In the genomic region with DNA sequence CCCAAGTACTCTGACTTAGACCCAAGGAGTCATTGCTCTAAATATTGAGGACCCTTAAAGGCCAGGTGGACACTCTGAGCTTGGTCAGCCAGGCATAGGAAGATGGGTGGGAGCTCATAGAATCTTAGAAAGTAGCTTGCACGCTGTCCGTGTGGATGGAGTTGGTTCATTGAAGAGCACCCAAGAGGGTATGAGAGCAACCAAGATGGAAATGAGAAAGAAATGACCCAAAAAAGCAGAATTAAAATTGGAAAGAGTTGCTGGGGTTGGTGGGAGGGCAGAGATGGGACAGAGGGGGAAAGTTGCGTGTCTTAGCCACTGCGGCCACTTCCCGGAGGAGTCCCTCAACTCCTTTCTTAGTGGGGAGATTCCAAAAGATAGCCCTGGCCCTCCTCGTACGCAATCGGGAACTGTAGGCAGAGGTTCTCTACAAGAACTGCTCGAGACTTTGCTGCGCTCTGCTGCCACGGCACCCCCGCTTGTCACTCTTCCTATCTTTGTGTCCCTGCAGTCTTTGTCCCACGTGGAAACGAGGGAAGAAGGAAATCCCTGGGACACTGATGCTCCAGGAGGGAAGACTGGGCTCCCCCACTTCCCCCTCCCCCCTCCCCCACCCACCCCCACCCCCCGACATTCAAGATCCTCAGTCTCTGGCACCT, we compare ENCODE assay signal across 10 mouse cellular contexts. TPM values are rescaled to one million over a fixed set of nuclear protein-coding genes. Genes with fewer than 3 reads are reported as not detected.
DNase-seq lines count a peak whose midpoint lies in the region; ATAC-seq and TF ChIP-seq lines count a peak whose summit lies in the region.
"Had no signal": no experiment of that assay in that cellular context is flagged by ENCODE, and none has a peak within 500 bp of the region (broad histone marks: within the 10 kb centered on the region; RNA-seq: fewer than 3 reads in every experiment).

No protein-coding gene starts in this region.

- H3ac ChIP-seq in myocyte (ENCODE audit: control insufficient read depth, insufficient read length), result peak overlapping the region; percentile 5

- no peak overlapping the region for H3K9ac ChIP-seq in heart, embryonic 15.5 days
- no peak overlapping the region for H3K9ac ChIP-seq in intestine, embryonic 14.5 days (ENCODE audit: low read length)

- H3K4me3 ChIP-seq in heart, embryonic 15.5 days, result peak overlapping the region; percentile 56
- H3K4me3 ChIP-seq in embryonic facial prominence, embryonic 10.5 days, result peak overlapping the region; percentile 64
- peak overlapping the region; percentile 40 for H3K4me3 ChIP-seq in intestine, embryonic 14.5 days (ENCODE audit: low read depth, low read length)
- peak overlapping the region; percentile 28 for H3K4me3 ChIP-seq in myocyte

- no peak for TF ChIP-seq POLR2A in myocyte (IDR thresholded peaks at IDR 0.05; ENCODE audit: insufficient read length, low read depth)

- WGBS in heart, embryonic 15.5 days, result 2% methylated on average over 15 of the region's 15 CpGs
- WGBS in embryonic facial prominence, embryonic 10.5 days, result 0% methylated on average over 15 of the region's 15 CpGs
- 2% methylated on average over 14 of the region's 15 CpGs for WGBS in intestine, embryonic 14.5 days

- H3K36me3 ChIP-seq in heart, embryonic 15.5 days, result no peaks in the 10 kb centered on the region
- no peaks in the 10 kb centered on the region for H3K36me3 ChIP-seq in embryonic facial prominence, embryonic 10.5 days (replicated peaks)
- H3K36me3 ChIP-seq in intestine, embryonic 14.5 days (ENCODE audit: control insufficient read depth, insufficient read depth, low read length), result no peaks in the 10 kb centered on the region
- no peaks in the 10 kb centered on the region for H3K36me3 ChIP-seq in myocyte (ENCODE audit: control insufficient read depth, insufficient read depth)

- H3K27me3 ChIP-seq in heart, embryonic 15.5 days, result peaks cover 82% of the 10 kb centered on the region
- H3K27me3 ChIP-seq in embryonic facial prominence, embryonic 10.5 days (replicated peaks; ENCODE audit: low read depth, poor library complexity, severe bottlenecking), result peaks cover 86% of the 10 kb centered on the region
- H3K27me3 ChIP-seq in intestine, embryonic 14.5 days (replicated peaks; ENCODE audit: control insufficient read depth, insufficient read depth, low read length), result peaks cover 83% of the 10 kb centered on the region
- no peaks in the 10 kb centered on the region for H3K27me3 ChIP-seq in myocyte (ENCODE audit: control insufficient read depth, insufficient read depth, insufficient read length)

- intact Hi-C loops in heart, postnatal 14 days (cut with DNase I), result no loop called here

- no peaks in the 10 kb centered on the region for H3K9me3 ChIP-seq in heart, embryonic 15.5 days (replicated peaks)
- no peaks in the 10 kb centered on the region for H3K9me3 ChIP-seq in embryonic facial prominence, embryonic 10.5 days
- H3K9me3 ChIP-seq in intestine, embryonic 14.5 days (ENCODE audit: control insufficient read depth, low read length), result no peaks in the 10 kb centered on the region

- ATAC-seq in heart, embryonic 15.5 days (replicated peaks; ENCODE audit: insufficient number of reproducible peaks, insufficient read depth, low FRiP score, low read depth), result no peak
- peak; percentile 12; the same call in 1 of the 2 replicates for ATAC-seq in intestine, embryonic 14.5 days (replicated peaks; ENCODE audit: low FRiP score, low TSS enrichment, low read depth)
- ATAC-seq: CD4-positive, CD25-positive, alpha-beta regulatory T cell, adult 4 months had no signal

- H3K79me2 ChIP-seq in myocyte (ENCODE audit: control insufficient read depth, insufficient read depth), result no peaks in the 10 kb centered on the region

- H3K4me1 ChIP-seq in heart, embryonic 15.5 days (replicated peaks), result peaks cover 15% of the 10 kb centered on the region
- H3K4me1 ChIP-seq in embryonic facial prominence, embryonic 10.5 days, result peaks cover 19% of the 10 kb centered on the region
- peaks cover 13% of the 10 kb centered on the region; the same call in 1 of the 2 replicates for H3K4me1 ChIP-seq in intestine, embryonic 14.5 days (replicated peaks; ENCODE audit: control insufficient read depth, insufficient read depth, low read length)

- peak overlapping the region; percentile 96 for H3K4me2 ChIP-seq in heart, embryonic 15.5 days
- peak overlapping the region; percentile 74 for H3K4me2 ChIP-seq in intestine, embryonic 14.5 days (ENCODE audit: low read length)
- H3K4me2 ChIP-seq in myocyte (ENCODE audit: low read depth), result peak overlapping the region; percentile 79

- no peak for DNase-seq in heart, postnatal 14 days
- DNase-seq in embryonic facial prominence, embryonic 10.5 days (ENCODE audit: low spot score), result peak; percentile 57
- peak; percentile 65 for DNase-seq in intestine, embryonic 14.5 days (ENCODE audit: low spot score)
- no peak for DNase-seq in spleen, adult 18-20 months
- DNase-seq in adrenal gland, postnatal 10 days, result no peak
- DNase-seq in layer of hippocampus, adult 11-12 months (ENCODE audit: low spot score), result no peak

- H3K27ac ChIP-seq in heart, embryonic 15.5 days, result no peak overlapping the region
- peak overlapping the region; percentile 67 for H3K27ac ChIP-seq in embryonic facial prominence, embryonic 10.5 days (replicated peaks)
- H3K27ac ChIP-seq in intestine, embryonic 14.5 days (ENCODE audit: low read depth), result no peak overlapping the region

TF ChIP-seq in myocyte, 11 proteins besides CTCF, POLR2A, EP300 and RAD21:
- TF ChIP-seq TCF3 (IDR thresholded peaks at IDR 0.05; ENCODE audit: insufficient read length, low read depth), result no peak
- no peak for TF ChIP-seq REST (IDR thresholded peaks at IDR 0.05; ENCODE audit: insufficient read depth, insufficient read length)
- no peak for TF ChIP-seq SRF (IDR thresholded peaks at IDR 0.05; ENCODE audit: control insufficient read depth, insufficient read length, low read depth)
- no peak for TF ChIP-seq MYOG (IDR thresholded peaks at IDR 0.05; ENCODE audit: control insufficient read depth in 1 of 3, insufficient read depth in 1 of 3, insufficient read length in 2 of 3, low read depth in 2 of 3)
- no peak for TF ChIP-seq CEBPB (IDR thresholded peaks at IDR 0.05; ENCODE audit: insufficient read depth, poor library complexity, severe bottlenecking)
- no peak for TF ChIP-seq E2F4 (IDR thresholded peaks at IDR 0.05; ENCODE audit: insufficient read depth)
- no peak for TF ChIP-seq MYOD1 (IDR thresholded peaks at IDR 0.05; ENCODE audit: control insufficient read depth in 1 of 3, insufficient read length in 2 of 3, low read depth in 2 of 3)
- no peak for TF ChIP-seq POLR2AphosphoS2 (IDR thresholded peaks at IDR 0.05; ENCODE audit: insufficient read length, low read depth)
- TF ChIP-seq USF1 (IDR thresholded peaks at IDR 0.05; ENCODE audit: low read depth), result no peak
- no peak for TF ChIP-seq MAX (IDR thresholded peaks at IDR 0.05; ENCODE audit: low read depth)
- TF ChIP-seq TCF12 (IDR thresholded peaks at IDR 0.05; ENCODE audit: insufficient read depth, poor library complexity, severe bottlenecking), result no peak

RNA-seq across cellular contexts. Expression of a gene that starts 0.4 kb away (rescaled TPM):
- polyA plus RNA-seq in heart, embryonic 15.5 days (2015; fragmentation: Nextera tagmentation; extraction: Ambion mirVana), result 0.19 and 0.56 TPM in 2 replicates
- total RNA-seq in heart, postnatal 14 days (2021), result not detected
- 10.1 and 12.8 TPM in 2 replicates for polyA plus RNA-seq in embryonic facial prominence, embryonic 10.5 days (2016; fragmentation: Nextera tagmentation; extraction: Ambion mirVana)
- polyA plus RNA-seq in intestine, embryonic 14.5 days (2014; fragmentation: Nextera tagmentation; extraction: Ambion mirVana), result not detected in 2 replicates
- polyA plus RNA-seq in myocyte (2012; fragmentation: generic; extraction: Trizol), result 23.1 TPM
- 1 to 10 TPM; 2.5 to 9.6 TPM for total RNA-seq in adrenal gland, postnatal 10 days (2021)
- total RNA-seq: liver, adult 2 months had no signal
- polyA plus RNA-seq: CD4-positive, CD25-positive, alpha-beta regulatory T cell, adult 4 months; liver, adult 2 months had no signal

Comparison
In these comparisons a context has a peak if more than half of its experiments do, and no peak if none do; other contexts are left out.
1. DNase-seq: peak in embryonic facial prominence, embryonic 10.5 days (single experiment) and intestine, embryonic 14.5 days (single experiment); none in heart, postnatal 14 days (0 of 2), spleen, adult 18-20 months (0 of 2), adrenal gland, postnatal 10 days (single experiment) and layer of hippocampus, adult 11-12 months (single experiment).
2. Peak in every context shown above with its lines, with median percentiles within 50 percentile points of each other: H3K4me2 ChIP-seq and H3K4me3 ChIP-seq.